Mouse (Mus musculus) midbrain, embryonic 13.5 days (tissue): Measurements from ENCODE around the gene Epsti1. TPM values are rescaled to one million over a fixed set of nuclear protein-coding genes. Genes with fewer than 3 reads are reported as not detected.
A peak's percentile ranks its signal among the peaks of the same experiment; 100 is the strongest.
"Not testable (repeated sequence)": the region's sequence is repeated elsewhere in the genome, so short reads cannot be mapped to it uniquely, and the experiment has no call there.

ENCODE experiments used
- ATAC-seq: fragments of 200-750 bp; cut with Nextera tagmentation; 2 replicates; pipeline ENCODE4 v1.8.0; 2017; ENCODE audit warnings: mild to moderate bottlenecking, moderate TSS enrichment, moderate library complexity
- H3K27ac ChIP-seq: fragments of 300-500 bp; sonication (generic); 2 replicates; pipeline ENCODE4 v1.5.1; 2015; ENCODE audit warnings: inconsistent platforms, mild to moderate bottlenecking, moderate library complexity
- H3K27me3 ChIP-seq: fragments of 300-500 bp; sonication (generic); 2 replicates; pipeline ENCODE4 v1.6.1; 2015; ENCODE audit warnings: mild to moderate bottlenecking, inconsistent platforms
- H3K36me3 ChIP-seq: fragments of 300-500 bp; sonication (generic); 2 replicates; pipeline ENCODE4 v1.6.1; 2015; ENCODE audit warnings: mild to moderate bottlenecking, inconsistent platforms
- H3K4me1 ChIP-seq: fragments of 300-500 bp; sonication (generic); replicated peaks from 2 replicates; pipeline ENCODE4 v1.6.1; 2015; ENCODE audit warnings: inconsistent platforms
- H3K4me2 ChIP-seq: fragments of 300-500 bp; sonication (generic); replicated peaks from 2 replicates; pipeline ENCODE4 v1.6.1; 2015; ENCODE audit warnings: moderate library complexity, mild to moderate bottlenecking, inconsistent platforms
- H3K4me3 ChIP-seq: fragments of 300-500 bp; sonication (generic); replicated peaks from 2 replicates; pipeline ENCODE4 v1.5.1; 2015; ENCODE audit warnings: mild to moderate bottlenecking, inconsistent platforms
- H3K9ac ChIP-seq: fragments of 300-500 bp; sonication (generic); replicated peaks from 2 replicates; pipeline ENCODE4 v1.6.1; 2015; ENCODE audit warnings: mild to moderate bottlenecking, inconsistent platforms
- H3K9me3 ChIP-seq: fragments of 300-500 bp; sonication (generic); 2 replicates; pipeline ENCODE4 v1.6.1; 2016; ENCODE audit warnings: mild to moderate bottlenecking, inconsistent platforms
- WGBS: fragments of 180-500 bp; shearing (Covaris S2); methylation state at CpG from one replicate; pipeline ENCODE4 v1.1.7; 2015; 5-methylcytosine and 5-hydroxymethylcytosine counted together
- polyA plus RNA-seq: library from polyadenylated mRNA; unstranded; fragments of >200 nt; fragmentation: Nextera tagmentation; extraction: Ambion mirVana; gene quantifications from 2 replicates; pipeline ENCODE4 v1.2.1, GENCODE M21; 2015

The Epsti1 gene
- 0.17 and 0.31 TPM in 2 replicates for polyA plus RNA-seq

DNA sequence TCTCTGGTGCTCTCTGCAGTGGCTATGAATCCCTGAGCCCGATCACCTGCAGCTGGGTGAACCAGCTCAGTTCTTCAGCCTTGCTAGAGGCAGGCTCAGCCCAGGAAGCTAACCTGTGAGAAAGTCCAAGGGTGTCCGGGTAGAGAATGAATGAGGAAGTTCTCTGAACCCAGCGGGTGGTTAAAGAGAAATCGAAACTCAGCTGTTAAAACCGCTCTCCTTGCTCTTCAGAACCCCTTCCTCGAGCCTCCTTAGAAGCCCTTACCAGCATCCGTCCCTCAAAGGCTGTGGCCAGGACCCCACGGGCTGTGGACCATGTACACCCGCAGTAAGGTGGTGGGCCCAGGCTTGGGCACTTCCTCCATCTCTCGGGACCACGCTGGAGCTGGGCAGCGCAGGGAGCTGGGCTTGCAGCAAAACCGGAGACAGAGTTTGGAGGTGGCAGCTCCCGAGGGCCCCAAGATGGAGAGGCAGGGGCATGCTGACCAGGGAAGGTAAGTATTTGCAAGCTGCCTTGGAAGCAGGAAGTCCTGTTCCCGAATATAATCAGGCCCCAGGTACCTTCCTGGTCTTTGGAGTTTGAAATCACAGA is at the start of gene Epsti1:
Gene Epsti1 (plus strand): TSS at position 69 of the 592 bp plus-strand sequence.
- no peak within 1 kb of the TSS for H3K4me3 ChIP-seq
- H3K36me3 ChIP-seq: no peaks in the 10 kb centered on the region
- H3K4me2 ChIP-seq: no peak within 1 kb of the TSS
- H3K9me3 ChIP-seq: no peaks in the 10 kb centered on the region
- ATAC-seq: no peak
- 69% methylated on average over 15 of the region's 15 CpGs for WGBS
- no peaks in the 10 kb centered on the region for H3K4me1 ChIP-seq
- no peak within 1 kb of the TSS for H3K9ac ChIP-seq
- H3K27me3 ChIP-seq: no peaks in the 10 kb centered on the region
- H3K27ac ChIP-seq: no peak within 1 kb of the TSS

GRCm38 (mm10) chr14:77859894-77860293 is 44.1 kb upstream of the Epsti1 start:
- WGBS: 86% methylated on average over 1 of the region's 1 CpGs
- Histone ChIP-seq H3K4me2 (no peak overlapping the region), H3K4me3 (no peak overlapping the region), H3K4me1 (0 out of 2 replicates have a peak, but pooled peaks cover 6% of the 10 kb centered on the region), H3K27me3 (no peaks in the 10 kb centered on the region), H3K9me3 (no peaks in the 10 kb centered on the region), H3K27ac (no peak overlapping the region), H3K9ac (no peak overlapping the region), H3K36me3 (no peaks in the 10 kb centered on the region)
- no peak for ATAC-seq

DNA sequence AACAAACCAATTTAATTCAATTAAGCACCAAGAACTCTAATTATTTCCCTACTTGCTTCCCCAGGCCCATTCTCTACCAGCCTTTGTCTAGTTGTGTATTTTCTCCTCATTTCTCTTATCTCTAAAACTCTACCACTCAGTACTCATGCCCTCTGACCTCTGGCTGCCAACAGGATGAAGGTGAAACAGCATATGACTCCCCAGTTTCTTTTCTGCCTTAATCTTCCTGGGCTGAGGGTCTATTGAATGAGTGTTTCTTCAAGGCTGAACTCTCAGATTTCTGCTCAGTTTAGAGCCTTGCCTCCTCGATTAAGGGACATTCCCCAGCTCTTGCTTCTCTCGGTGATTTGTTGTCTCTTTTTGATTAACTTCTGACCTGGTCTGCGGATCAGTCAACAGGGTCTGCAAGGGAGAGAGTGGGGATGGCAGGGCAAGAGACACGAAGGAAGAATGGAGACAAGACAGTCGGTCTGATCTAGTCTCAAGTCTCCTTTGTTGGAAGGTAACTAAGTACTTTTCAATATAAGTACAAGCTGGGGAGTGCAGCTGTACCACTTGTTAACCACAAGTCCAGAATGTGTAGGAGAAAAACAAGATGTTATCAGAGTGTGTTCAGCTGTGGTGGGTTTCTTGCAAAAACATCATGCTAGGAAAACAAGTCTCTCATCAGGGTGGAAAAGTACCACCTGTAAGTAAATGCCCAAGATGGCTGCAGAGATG is 43.0 kb upstream of the Epsti1 start:
- H3K27me3 ChIP-seq: no peaks in the 10 kb centered on the region
- H3K4me1 ChIP-seq: 0 out of 2 replicates have a peak, but pooled peaks cover 12% of the 10 kb centered on the region
- no peak overlapping the region for H3K9ac ChIP-seq
- ATAC-seq: no peak
- 60% methylated on average over 5 of the region's 5 CpGs for WGBS
- no peak overlapping the region for H3K4me3 ChIP-seq
- H3K4me2 ChIP-seq: no peak overlapping the region
- no peaks in the 10 kb centered on the region for H3K36me3 ChIP-seq
- no peak overlapping the region for H3K27ac ChIP-seq
- H3K9me3 ChIP-seq: no peaks in the 10 kb centered on the region

GRCm38 (mm10) chr14:77864051-77864450 is 40.0 kb upstream of the Epsti1 start:
- Histone ChIP-seq H3K27ac (no peak overlapping the region), H3K9ac (no peak overlapping the region), H3K4me3 (no peak overlapping the region), H3K27me3 (no peaks in the 10 kb centered on the region), H3K9me3 (no peaks in the 10 kb centered on the region), H3K4me1 (0 out of 2 replicates have a peak, but pooled peaks cover 12% of the 10 kb centered on the region), H3K36me3 (no peaks in the 10 kb centered on the region), H3K4me2 (no peak overlapping the region)
- 60% methylated on average over 3 of the region's 3 CpGs for WGBS
- no peak for ATAC-seq

DNA sequence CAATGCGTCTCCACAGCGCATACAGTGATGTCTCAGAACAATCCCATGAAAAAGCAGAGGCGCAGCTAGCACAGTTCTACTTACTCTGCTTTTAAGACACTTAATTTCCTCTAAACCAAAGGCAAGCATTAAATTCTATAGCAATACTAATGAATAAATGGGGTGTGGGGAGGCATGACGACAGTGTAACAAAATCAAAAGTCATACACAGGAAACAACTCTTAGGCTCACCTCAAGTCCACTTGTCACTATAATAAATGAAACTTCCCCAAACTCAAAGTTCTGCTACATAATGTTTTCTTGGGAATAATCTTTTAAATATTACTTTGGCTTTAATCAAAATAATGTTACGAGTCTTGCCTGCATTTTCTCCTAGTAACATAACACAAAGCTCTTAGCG is 39.5 kb upstream of the Epsti1 start:
- 90% methylated on average over 6 of the region's 6 CpGs for WGBS

GRCm38 (mm10) chr14:77867601-77868000 is 36.4 kb upstream of the Epsti1 start:
- Histone ChIP-seq H3K4me1 (0 out of 2 replicates have a peak, but pooled peaks cover 12% of the 10 kb centered on the region), H3K9me3 (no peaks in the 10 kb centered on the region), H3K4me2 (no peak overlapping the region), H3K36me3 (no peaks in the 10 kb centered on the region), H3K27me3 (no peaks in the 10 kb centered on the region), H3K4me3 (no peak overlapping the region), H3K27ac (no peak overlapping the region), H3K9ac (no peak overlapping the region)
- 91% methylated on average over 5 of the region's 5 CpGs for WGBS
- ATAC-seq: no peak

More for the DNA sequence above, 39.5 kb upstream of the Epsti1 start:
- Histone ChIP-seq H3K9ac (no peak overlapping the region), H3K4me3 (no peak overlapping the region), H3K4me1 (0 out of 2 replicates have a peak, but pooled peaks cover 12% of the 10 kb centered on the region), H3K27ac (no peak overlapping the region), H3K36me3 (no peaks in the 10 kb centered on the region), H3K9me3 (no peaks in the 10 kb centered on the region), H3K4me2 (no peak overlapping the region), H3K27me3 (no peaks in the 10 kb centered on the region)
- no peak for ATAC-seq

DNA sequence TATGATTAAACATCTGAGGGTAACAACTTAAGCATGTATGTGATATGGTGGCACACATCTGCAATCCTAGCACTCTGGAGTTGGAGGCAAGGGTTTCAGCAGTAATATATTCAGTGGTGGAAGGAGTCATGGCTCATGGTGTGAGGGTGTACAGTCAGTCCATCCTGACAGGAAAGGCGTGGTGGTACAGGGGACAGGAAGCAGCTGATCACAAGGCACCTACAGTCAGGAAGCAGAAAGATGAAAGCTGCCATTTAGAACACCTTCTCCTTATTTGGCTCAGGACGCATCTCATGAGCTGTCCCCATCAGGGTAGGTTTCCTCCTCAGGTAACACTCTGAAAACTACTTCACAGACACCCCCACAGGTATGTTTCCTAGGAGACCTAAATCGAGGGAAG is 33.1 kb upstream of the Epsti1 start:
- H3K36me3 ChIP-seq: no peaks in the 10 kb centered on the region
- H3K9me3 ChIP-seq: no peaks in the 10 kb centered on the region
- H3K4me2 ChIP-seq: no peak overlapping the region
- no peak overlapping the region for H3K27ac ChIP-seq
- ATAC-seq: no peak
- no peaks in the 10 kb centered on the region for H3K27me3 ChIP-seq
- H3K4me3 ChIP-seq: no peak overlapping the region
- 94% methylated on average over 3 of the region's 3 CpGs for WGBS
- no peak overlapping the region for H3K9ac ChIP-seq
- peaks cover 11% of the 10 kb centered on the region for H3K4me1 ChIP-seq

- Histone ChIP-seq H3K9me3 (no peaks in the 10 kb centered on the region), H3K4me1 (peaks cover 11% of the 10 kb centered on the region), H3K9ac (no peak overlapping the region), H3K4me2 (no peak overlapping the region), H3K4me3 (no peak overlapping the region), H3K27ac (no peak overlapping the region), H3K27me3 (no peaks in the 10 kb centered on the region), H3K36me3 (no peaks in the 10 kb centered on the region)
- WGBS: 93% methylated on average over 6 of the region's 6 CpGs
- ATAC-seq: no peak
These were observed 32.6 kb upstream of the Epsti1 start for GRCm38 (mm10) chr14:77871380-77871975.

DNA sequence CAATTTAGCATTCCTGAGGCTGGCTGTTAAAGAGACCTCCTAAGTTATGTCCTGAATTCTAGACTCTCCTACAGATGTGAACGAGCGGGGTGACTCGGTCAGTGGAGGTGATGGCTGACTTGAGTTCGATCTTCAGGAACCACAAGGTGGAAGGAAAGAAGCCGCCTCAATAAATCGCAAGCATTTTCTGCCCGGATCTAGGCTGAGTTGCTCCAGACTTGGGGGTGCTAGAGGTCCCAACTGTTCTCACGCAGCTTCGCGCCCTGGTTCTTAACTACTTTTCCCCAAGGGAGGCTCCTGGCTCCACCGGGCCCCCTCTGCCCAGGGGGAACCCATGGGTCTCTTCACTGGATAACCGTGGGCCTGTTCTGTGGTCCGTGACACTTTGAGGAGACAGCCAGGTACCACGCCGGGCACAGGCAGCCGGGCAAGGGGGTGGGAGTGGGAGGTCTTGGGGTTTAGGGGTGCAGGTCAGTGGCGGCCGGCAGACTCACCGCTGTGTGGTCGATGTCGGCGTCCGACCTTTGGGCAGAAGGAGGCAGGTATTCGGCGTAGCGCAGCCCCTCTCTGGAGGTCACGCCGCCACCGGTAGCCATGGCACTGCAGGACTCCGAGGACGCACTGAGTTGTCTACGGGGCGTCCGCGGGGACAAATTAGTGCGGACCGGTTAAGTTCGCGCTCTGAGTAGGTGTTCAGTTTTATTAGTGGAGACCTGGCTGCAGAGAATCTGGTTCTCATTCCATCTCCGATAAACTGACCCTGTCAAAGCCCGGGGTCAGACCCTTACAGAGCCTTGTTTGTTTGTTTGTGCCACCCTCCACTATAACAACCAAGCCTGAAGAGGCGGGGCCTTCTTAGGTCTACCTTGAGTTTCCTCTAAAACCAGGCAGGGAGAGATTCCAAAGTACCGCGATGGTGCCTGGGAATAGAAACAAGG is 29.5 kb upstream of the Epsti1 start, which contains the start of gene Dnajc15:
Gene Dnajc15 (minus strand): TSS at position 822 of the 938 bp plus-strand sequence.
- no peaks in the 10 kb centered on the region for H3K27me3 ChIP-seq
- no peak within 1 kb of the TSS for H3K27ac ChIP-seq
- H3K9me3 ChIP-seq: no peaks in the 10 kb centered on the region
- peak within 1 kb of the TSS; percentile 88 for H3K9ac ChIP-seq
- H3K4me3 ChIP-seq: peak within 1 kb of the TSS; percentile 87
- WGBS: 2% methylated on average over 44 of the region's 44 CpGs
- H3K4me2 ChIP-seq: peak within 1 kb of the TSS; percentile 80
- H3K4me1 ChIP-seq: peaks cover 11% of the 10 kb centered on the region
- H3K36me3 ChIP-seq: no peaks in the 10 kb centered on the region
- peak; percentile 90 for ATAC-seq

DNA sequence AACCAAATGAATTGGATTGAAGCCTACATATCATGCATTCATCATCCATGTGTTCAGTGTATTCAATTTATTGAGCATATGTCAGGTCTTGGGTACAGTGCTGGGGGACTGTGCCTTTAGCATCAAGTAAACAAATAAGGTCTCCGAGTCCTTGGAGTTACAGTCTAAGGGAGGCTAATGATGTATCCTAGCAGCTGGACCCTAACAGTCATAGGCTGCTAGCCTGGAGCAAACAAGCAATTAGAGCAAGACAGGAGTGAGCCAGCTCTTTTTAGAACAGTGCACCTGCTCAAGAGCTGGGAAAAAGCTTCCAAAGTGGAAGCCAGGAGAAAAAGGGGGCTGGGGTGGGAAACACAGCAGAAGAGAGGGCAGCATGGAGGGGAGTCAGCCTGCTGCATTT is 27.8 kb upstream of the Epsti1 start:
- Histone ChIP-seq H3K36me3 (no peaks in the 10 kb centered on the region), H3K4me2 (no peak overlapping the region), H3K4me1 (peaks cover 11% of the 10 kb centered on the region), H3K9ac (no peak overlapping the region), H3K4me3 (no peak overlapping the region), H3K27me3 (no peaks in the 10 kb centered on the region), H3K9me3 (no peaks in the 10 kb centered on the region), H3K27ac (no peak overlapping the region)
- no peak for ATAC-seq
- 78% methylated on average over 1 of the region's 1 CpGs for WGBS

DNA sequence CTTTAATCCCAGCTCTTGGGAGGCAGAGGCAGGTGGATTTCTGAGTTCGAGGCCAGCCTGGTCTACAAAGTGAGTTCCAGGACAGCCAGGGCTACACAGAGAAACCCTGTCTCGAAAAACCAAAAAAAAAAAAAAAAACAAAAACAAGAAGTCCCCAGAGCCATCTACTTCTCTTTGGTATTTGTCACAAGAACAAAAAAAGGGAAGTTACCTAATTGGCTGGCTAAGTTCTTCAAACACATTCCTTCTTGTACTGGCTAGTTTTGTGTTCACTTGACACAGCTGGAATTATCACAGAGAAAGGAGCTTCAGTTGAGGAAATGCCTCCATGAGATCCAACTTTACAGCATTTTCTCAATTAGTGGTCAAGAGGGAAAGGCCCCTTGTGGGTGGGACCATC is 26.2 kb upstream of the Epsti1 start:
- H3K27me3 ChIP-seq, H3K4me3 ChIP-seq, H3K36me3 ChIP-seq, H3K9ac ChIP-seq, ATAC-seq, H3K9me3 ChIP-seq, H3K27ac ChIP-seq, H3K4me2 ChIP-seq: not testable (repeated sequence)
- WGBS: 79% methylated on average over 2 of the region's 2 CpGs
- H3K4me1 ChIP-seq: peaks cover 11% of the 10 kb centered on the region
